Mouse (Mus musculus) thymus, adult 2 months (tissue): ENCODE data around the gene Mroh7. TPM values are rescaled to one million over a fixed set of nuclear protein-coding genes. Genes with fewer than 3 reads are reported as not detected.

Source experiments
- DNase-seq: peaks from one replicate; pipeline ENCODE4 v3.0.0; 2021
- H3K27ac ChIP-seq: fragments of 200-500 bp; 2 replicates; pipeline ENCODE4 v1.5.1; 2012; ENCODE audit warnings: low read length, control low read depth; ENCODE audit not compliant: control insufficient read depth, insufficient read depth
- H3K27me3 ChIP-seq: fragments of 200-500 bp; 2 replicates; pipeline ENCODE4 v1.6.1; 2012; ENCODE audit warnings: mild to moderate bottlenecking, low read length, moderate library complexity, mixed read lengths; ENCODE audit not compliant: control insufficient read depth, insufficient read depth
- H3K36me3 ChIP-seq: fragments of 200-500 bp; 2 replicates; pipeline ENCODE4 v1.6.1; 2012; ENCODE audit warnings: mild to moderate bottlenecking, low read length, moderate library complexity; ENCODE audit not compliant: control insufficient read depth, insufficient read depth
- H3K4me1 ChIP-seq: fragments of 200-500 bp; replicated peaks from 2 replicates; pipeline ENCODE4 v1.6.1; 2012; ENCODE audit warnings: low read length; ENCODE audit not compliant: control insufficient read depth, insufficient read depth
- H3K4me3 ChIP-seq: fragments of 200-500 bp; 2 replicates; pipeline ENCODE4 v1.5.1; 2012; ENCODE audit warnings: mild to moderate bottlenecking, low read length, control low read depth, moderate library complexity; ENCODE audit not compliant: control insufficient read depth, insufficient read depth
- CTCF ChIP-seq: fragments of 200-500 bp; IDR thresholded peaks from 2 replicates; pipeline ENCODE4 v1.5.1; 2012; ENCODE audit warnings: mild to moderate bottlenecking, control low read depth, low read length, moderate library complexity, borderline replicate concordance; ENCODE audit not compliant: control insufficient read depth, poor library complexity, insufficient read depth; ENCODE audit errors: extremely low read depth
- POLR2A ChIP-seq: fragments of 200-500 bp; IDR thresholded peaks from 2 replicates; pipeline ENCODE4 v1.6.1; 2012; ENCODE audit warnings: mild to moderate bottlenecking, low read length, control low read depth, moderate library complexity; ENCODE audit not compliant: control insufficient read depth, poor library complexity, insufficient read depth; ENCODE audit errors: extremely low read depth
- WGBS: fragments of 180-500 bp; shearing (Covaris S2); methylation state at CpG from one replicate; pipeline ENCODE4 v1.1.7; 2018; 5-methylcytosine and 5-hydroxymethylcytosine counted together
- polyA plus RNA-seq: library from polyadenylated mRNA; depleted of rRNA; stranded (reverse); fragments of >200 nt; gene quantifications from 2 replicates; pipeline ENCODE4 v1.2.3, GENCODE M21; 2012; rRNA removed

Gene Mroh7
- polyA plus RNA-seq, 1 experiment, result 0.27 TPM

DNA sequence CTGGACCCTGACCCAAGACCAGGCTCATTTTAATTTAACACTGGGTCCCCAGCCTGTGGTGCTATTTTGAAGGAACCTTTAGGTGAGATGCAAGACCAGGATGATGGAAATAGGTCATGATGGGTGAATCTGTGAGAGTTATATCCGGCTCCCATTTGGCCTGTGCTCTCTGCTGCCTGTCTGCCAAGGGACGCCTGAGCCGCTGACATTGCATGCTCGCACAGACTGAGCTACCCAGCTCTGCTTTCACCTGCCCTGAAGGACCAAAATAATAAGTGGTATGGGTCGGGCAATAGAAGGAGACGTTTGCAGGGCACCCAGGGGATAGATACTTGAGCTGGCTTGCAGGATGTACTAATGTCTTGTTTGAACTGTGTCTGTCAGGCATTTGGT is 86.5 kb downstream of the Mroh7 start:
- TF ChIP-seq CTCF (no peak), POLR2A (no peak)
- Histone ChIP-seq H3K36me3 (no peaks in the 10 kb centered on the region), H3K4me3 (no peak overlapping the region), H3K27ac (no peak overlapping the region), H3K4me1 (no peaks in the 10 kb centered on the region), H3K27me3 (no peaks in the 10 kb centered on the region)
- no peak for DNase-seq
- 86% methylated on average over 6 of the region's 6 CpGs for WGBS

- no peak overlapping the region for H3K27ac ChIP-seq
- 28% methylated on average over 8 of the region's 8 CpGs for WGBS
Measured at GRCm38 (mm10) chr4:106643483-106644217, 87.1 kb downstream of the Mroh7 start.

GRCm38 (mm10) chr4:106634086-106634479 is 96.6 kb downstream of the Mroh7 start:
- TF ChIP-seq POLR2A (no peak), CTCF (no peak)
- no peak overlapping the region for H3K4me3 ChIP-seq
- DNase-seq, result no peak
- no peak overlapping the region for H3K27ac ChIP-seq
- 69% methylated on average over 9 of the region's 9 CpGs for WGBS
- no peaks in the 10 kb centered on the region for H3K4me1 ChIP-seq
- H3K36me3 ChIP-seq, result no peaks in the 10 kb centered on the region
- H3K27me3 ChIP-seq, result no peaks in the 10 kb centered on the region

More at GRCm38 (mm10) chr4:106643483-106644217, 87.1 kb downstream of the Mroh7 start:
- DNase-seq, result no peak
- no peak overlapping the region for H3K4me3 ChIP-seq
- no peaks in the 10 kb centered on the region for H3K4me1 ChIP-seq
- H3K27me3 ChIP-seq, result no peaks in the 10 kb centered on the region
- no peaks in the 10 kb centered on the region for H3K36me3 ChIP-seq
- TF ChIP-seq CTCF (no peak), POLR2A (no peak)

DNA sequence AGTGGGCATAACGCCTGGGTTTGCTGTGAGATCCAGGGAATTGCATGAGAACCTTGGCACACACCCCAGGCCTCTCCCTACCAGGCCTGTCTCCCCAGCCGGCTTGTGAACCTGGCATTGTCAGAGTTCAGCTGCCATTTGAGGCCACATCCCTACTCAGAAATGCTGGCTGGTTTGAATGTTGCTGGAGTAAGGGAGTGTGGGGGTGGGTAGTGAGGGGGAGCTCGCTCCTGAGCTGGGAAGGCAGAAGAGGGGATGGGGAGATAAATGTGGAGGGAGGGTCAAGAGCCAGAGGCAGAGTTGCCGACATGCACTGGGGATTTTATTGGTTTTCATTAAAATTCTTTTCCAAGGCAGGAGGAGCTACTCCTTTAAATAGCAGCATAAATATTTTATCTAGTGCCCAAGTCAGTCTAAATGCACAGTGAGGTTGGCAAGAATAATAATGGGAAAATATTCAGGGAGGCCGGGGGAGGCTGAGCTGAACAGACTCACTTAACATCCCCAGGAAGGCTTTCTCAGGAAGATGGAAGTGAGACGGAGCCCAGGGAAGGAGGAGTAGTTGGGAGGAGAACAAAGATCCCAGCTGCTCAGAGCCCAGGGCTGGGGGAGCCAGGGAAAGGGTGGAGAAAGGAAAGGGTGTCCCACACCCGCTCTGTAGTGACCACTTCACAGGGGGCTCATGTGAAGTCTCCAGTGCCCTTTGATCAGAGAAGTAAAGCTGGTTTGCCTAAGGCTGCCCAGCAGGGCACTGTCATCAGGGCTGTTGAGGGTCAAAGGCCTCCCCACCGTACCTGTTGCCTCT is 97.2 kb downstream of the Mroh7 start:
- Histone ChIP-seq H3K27me3 (no peaks in the 10 kb centered on the region), H3K36me3 (no peaks in the 10 kb centered on the region), H3K27ac (no peak overlapping the region), H3K4me3 (no peak overlapping the region), H3K4me1 (no peaks in the 10 kb centered on the region)
- TF ChIP-seq POLR2A (no peak), CTCF (no peak)
- DNase-seq, result no peak
- WGBS, result 83% methylated on average over 8 of the region's 8 CpGs

- Histone ChIP-seq H3K4me1 (no peaks in the 10 kb centered on the region), H3K4me3 (no peak overlapping the region), H3K27me3 (no peaks in the 10 kb centered on the region; the same call in 1 of the 2 replicates), H3K36me3 (no peaks in the 10 kb centered on the region), H3K27ac (no peak overlapping the region)
- WGBS, result 87% methylated on average over 1 of the region's 3 CpGs
- DNase-seq, result no peak
- TF ChIP-seq POLR2A (no peak), CTCF (no peak)
Measured at GRCm38 (mm10) chr4:106632313-106632712, 98.4 kb downstream of the Mroh7 start.

Other genes starting within 250 kb of the Mroh7 start
- gene Bsnd, start 238.6 kb downstream of the Mroh7 start, polyA plus RNA-seq, result 0.10 and 0.28 TPM in 2 replicates
- gene Dhcr24, start 169.9 kb downstream of the Mroh7 start, polyA plus RNA-seq, result 80.0 and 106 TPM in 2 replicates
- gene Lexm, start 113.7 kb downstream of the Mroh7 start, polyA plus RNA-seq, result not detected in 2 replicates
- gene Ttc22, start 108.5 kb downstream of the Mroh7 start, polyA plus RNA-seq, result 1.4 and 1.7 TPM in 2 replicates
- 16.3 and 17.3 TPM in 2 replicates for gene Pars2, start 79.9 kb downstream of the Mroh7 start, polyA plus RNA-seq
- 72.0 and 87.8 TPM in 2 replicates for gene Ttc4, start 52.0 kb downstream of the Mroh7 start, polyA plus RNA-seq
- gene Fam151a, start 3.0 kb upstream of the Mroh7 start, polyA plus RNA-seq, result 0.52 and 1.2 TPM in 2 replicates
- gene Acot11, start 74.1 kb upstream of the Mroh7 start, polyA plus RNA-seq, result 6.4 and 10.0 TPM in 2 replicates
- gene Ssbp3, start 179.8 kb upstream of the Mroh7 start, polyA plus RNA-seq, result 130 and 147 TPM in 2 replicates